Mouse (Mus musculus): Measurements from ENCODE around the gene Cadps.

DNA sequence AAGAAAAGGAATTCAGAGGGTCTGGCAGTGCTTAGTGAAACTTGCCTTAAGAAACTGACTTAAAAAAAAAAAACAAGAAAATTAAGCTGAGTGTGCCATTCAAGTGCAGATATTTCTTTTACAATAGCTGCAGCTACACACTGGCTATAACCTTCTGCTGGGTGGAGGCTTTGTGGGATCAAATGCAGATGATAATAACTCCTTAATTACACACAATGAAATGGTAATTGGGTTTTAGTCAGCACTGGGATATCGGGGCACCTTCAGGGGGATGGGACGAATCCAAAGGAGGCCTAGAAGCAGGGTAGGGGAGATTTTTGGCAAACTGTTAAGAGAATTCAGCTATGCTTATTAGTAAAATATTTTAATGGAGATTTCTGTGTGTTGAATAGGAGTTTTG, 447.4 kb downstream of the Cadps start:
- TF ChIP-seq CTCF (IDR thresholded peaks at IDR 0.05; ENCODE audit: borderline replicate concordance, control insufficient read depth, extremely low read depth, insufficient read depth, low read length, poor library complexity) (no peak), POLR2A (IDR thresholded peaks at IDR 0.05; ENCODE audit: control insufficient read depth, extremely low read depth, insufficient read depth, low read length, poor library complexity) (no peak)
